Mouse (Mus musculus): ENCODE data around the gene Xk.

- TF ChIP-seq MAX (IDR thresholded peaks at IDR 0.05) (no peak), CTCF (IDR thresholded peaks at IDR 0.05; ENCODE audit: control insufficient read depth, insufficient read depth, insufficient read length) (no peak), FOSL1 (IDR thresholded peaks at IDR 0.05; ENCODE audit: insufficient read depth, low read length, poor library complexity, severe bottlenecking) (no peak), USF1 (IDR thresholded peaks at IDR 0.05; ENCODE audit: low read depth) (no peak)
Observed at GRCm38 (mm10) chrX:9303455-9303854, 30.9 kb downstream of the Xk start.

All from C2C12 (cell line).